Mouse (Mus musculus) liver, embryonic 12.5 days (tissue): ENCODE measurements around the gene Bcl2l1. TPM values are rescaled to one million over a fixed set of nuclear protein-coding genes. Genes with fewer than 3 reads are reported as not detected.
A peak's percentile ranks its signal among the peaks of the same experiment; 100 is the strongest.

ENCODE experiments used
- ATAC-seq: fragments of 200-750 bp; cut with Nextera tagmentation; 2 replicates; pipeline ENCODE4 v1.8.0; 2017; ENCODE audit warnings: moderate number of reproducible peaks, mild to moderate bottlenecking, moderate library complexity
- H3K27ac ChIP-seq: fragments of 300-500 bp; sonication (generic); 2 replicates; pipeline ENCODE4 v1.5.1; 2016; ENCODE audit warnings: mild to moderate bottlenecking
- H3K27me3 ChIP-seq: fragments of 300-500 bp; sonication (generic); replicated peaks from 2 replicates; pipeline ENCODE4 v1.6.1; 2016; ENCODE audit warnings: mild to moderate bottlenecking, moderate library complexity
- H3K36me3 ChIP-seq: fragments of 300-500 bp; sonication (generic); 2 replicates; pipeline ENCODE4 v1.6.1; 2016; ENCODE audit warnings: mild to moderate bottlenecking, moderate library complexity
- H3K4me1 ChIP-seq: fragments of 300-500 bp; sonication (generic); 2 replicates; pipeline ENCODE4 v1.6.1; 2016
- H3K4me2 ChIP-seq: fragments of 300-500 bp; sonication (generic); 2 replicates; pipeline ENCODE4 v1.6.1; 2016; ENCODE audit warnings: mild to moderate bottlenecking, moderate library complexity
- H3K4me3 ChIP-seq: fragments of 300-500 bp; sonication (generic); 2 replicates; pipeline ENCODE4 v1.5.1; 2016; ENCODE audit warnings: mild to moderate bottlenecking, moderate library complexity
- H3K9ac ChIP-seq: fragments of 300-500 bp; sonication (generic); 2 replicates; pipeline ENCODE4 v1.6.1; 2016; ENCODE audit warnings: mild to moderate bottlenecking, moderate library complexity
- H3K9me3 ChIP-seq: fragments of 300-500 bp; sonication (generic); replicated peaks from 2 replicates; pipeline ENCODE4 v1.6.1; 2016; ENCODE audit warnings: mild to moderate bottlenecking, moderate library complexity
- WGBS: fragments of 180-500 bp; shearing (Covaris S2); methylation state at CpG from one replicate; pipeline ENCODE4 v1.1.7; 2016; ENCODE audit not compliant: insufficient replicate concordance; 5-methylcytosine and 5-hydroxymethylcytosine counted together
- polyA plus RNA-seq: library from polyadenylated mRNA; unstranded; fragments of >200 nt; fragmentation: Nextera tagmentation; extraction: Ambion mirVana; gene quantifications from 2 replicates; pipeline ENCODE4 v1.2.1, GENCODE M21; 2016

Bcl2l1 gene
- 127 and 137 TPM in 2 replicates for polyA plus RNA-seq

DNA sequence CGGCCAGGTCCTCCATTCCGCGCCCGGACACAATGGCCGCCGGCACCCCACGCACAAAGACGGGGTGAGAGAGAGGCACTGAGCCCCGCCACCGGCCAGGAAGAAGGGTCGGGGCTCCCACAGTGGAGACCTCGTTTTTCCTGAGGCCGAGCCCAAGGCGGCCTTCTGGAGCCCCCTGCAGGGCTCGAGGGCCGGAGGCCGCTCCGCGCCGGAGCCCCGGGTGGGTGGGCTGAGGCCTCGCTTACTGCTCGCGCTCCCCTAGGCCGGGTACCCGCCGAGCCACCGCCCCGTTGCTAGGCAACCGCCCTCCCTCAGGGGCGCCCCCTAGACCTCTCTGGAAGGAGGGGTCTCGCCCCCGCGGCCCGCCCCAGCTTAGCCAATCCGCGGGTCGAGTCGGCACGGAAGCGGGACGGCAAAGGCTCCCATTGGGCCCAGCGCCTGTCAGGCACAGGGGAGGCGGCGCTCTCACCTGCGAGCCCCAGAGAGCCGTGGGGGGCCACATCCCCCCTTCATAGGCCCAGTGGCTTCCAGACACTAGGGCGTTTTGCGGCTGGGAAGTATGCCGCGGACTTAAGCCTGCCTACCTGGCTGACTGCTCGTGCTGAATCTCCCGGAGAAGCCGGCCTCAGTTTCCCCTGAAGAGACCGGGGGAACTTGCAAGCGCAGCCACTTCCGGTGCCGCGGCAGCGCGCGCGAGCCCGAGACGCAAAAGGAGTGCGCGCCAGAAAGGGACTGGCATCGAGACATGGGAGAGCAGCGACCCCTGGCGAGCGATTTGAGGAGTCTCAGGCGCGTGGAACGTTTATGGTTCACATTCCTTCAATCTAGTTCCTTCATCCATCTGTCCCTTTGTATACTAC is at the start of gene Bcl2l1:
Bcl2l1 (minus strand) TSS at position 710 of the 860 bp plus-strand sequence.
- Histone ChIP-seq H3K9me3 (no peaks in the 10 kb centered on the region), H3K4me1 (peaks cover 52% of the 10 kb centered on the region), H3K4me2 (peak within 1 kb of the TSS; percentile 81), H3K9ac (peak within 1 kb of the TSS; percentile 90), H3K36me3 (peaks cover 27% of the 10 kb centered on the region), H3K4me3 (peak within 1 kb of the TSS; percentile 77), H3K27me3 (no peaks in the 10 kb centered on the region), H3K27ac (peak within 1 kb of the TSS; percentile 94)
- WGBS = under 1% methylated on average over 74 of the region's 74 CpGs
- ATAC-seq = peak; percentile 95

- ATAC-seq = no peak
These were observed 49.4 kb upstream of the Bcl2l1 start for GRCm38 (mm10) chr2:152880898-152881297.

DNA sequence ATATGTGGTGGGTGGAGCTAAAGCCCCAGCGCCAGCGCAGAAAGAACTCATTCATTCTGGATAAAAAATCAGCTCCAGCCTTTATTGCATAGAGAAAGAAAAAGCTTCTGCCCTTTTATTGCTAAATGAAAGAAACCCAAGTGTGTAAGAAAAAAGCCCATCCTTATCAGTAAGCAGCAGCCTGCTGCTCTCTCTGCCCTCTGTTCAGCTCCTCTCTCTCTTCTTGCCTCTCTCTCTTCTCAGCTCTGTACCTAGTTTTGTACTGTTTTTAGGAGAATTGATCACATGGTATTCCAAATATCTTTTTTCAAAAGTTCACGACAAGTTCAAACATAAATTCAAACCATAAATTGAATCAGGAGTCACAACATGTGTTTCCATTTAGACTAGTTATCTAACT is 46.7 kb upstream of the Bcl2l1 start:
- ATAC-seq = peak; percentile 65; the same call in 1 of the 2 replicates
- no peak overlapping the region for H3K4me3 ChIP-seq
- H3K36me3 ChIP-seq = peaks cover 98% of the 10 kb centered on the region
- no peak overlapping the region for H3K4me2 ChIP-seq
- no peaks in the 10 kb centered on the region for H3K27me3 ChIP-seq
- no peak overlapping the region; the same call in 1 of the 2 replicates for H3K27ac ChIP-seq
- peaks cover 10% of the 10 kb centered on the region; the same call in 1 of the 2 replicates for H3K4me1 ChIP-seq
- H3K9me3 ChIP-seq = no peaks in the 10 kb centered on the region
- no peak overlapping the region for H3K9ac ChIP-seq
- whole genome bisulfite sequencing = 77% methylated on average over 3 of the region's 3 CpGs

More at GRCm38 (mm10) chr2:152880898-152881297, 49.4 kb upstream of the Bcl2l1 start:
- no peak overlapping the region for H3K4me2 ChIP-seq
- peaks cover 97% of the 10 kb centered on the region for H3K36me3 ChIP-seq
- no peaks in the 10 kb centered on the region for H3K9me3 ChIP-seq
- no peak overlapping the region for H3K9ac ChIP-seq
- no peak overlapping the region for H3K27ac ChIP-seq
- WGBS = 90% methylated on average over 13 of the region's 13 CpGs
- no peaks in the 10 kb centered on the region for H3K27me3 ChIP-seq
- no peak overlapping the region for H3K4me3 ChIP-seq
- peaks cover 10% of the 10 kb centered on the region; the same call in 1 of the 2 replicates for H3K4me1 ChIP-seq

GRCm38 (mm10) chr2:152863346-152863745 is 31.8 kb upstream of the Bcl2l1 start:
- Histone ChIP-seq H3K36me3 (peaks cover 98% of the 10 kb centered on the region), H3K4me2 (no peak overlapping the region), H3K27me3 (no peaks in the 10 kb centered on the region), H3K9ac (no peak overlapping the region), H3K4me1 (peaks cover 15% of the 10 kb centered on the region), H3K4me3 (no peak overlapping the region), H3K27ac (no peak overlapping the region), H3K9me3 (no peaks in the 10 kb centered on the region)
- 89% methylated on average over 6 of the region's 6 CpGs for WGBS
- ATAC-seq = no peak

- Histone ChIP-seq H3K36me3 (peaks cover 98% of the 10 kb centered on the region), H3K9ac (no peak overlapping the region), H3K4me2 (no peak overlapping the region), H3K9me3 (no peaks in the 10 kb centered on the region), H3K4me3 (no peak overlapping the region), H3K27ac (no peak overlapping the region), H3K27me3 (no peaks in the 10 kb centered on the region), H3K4me1 (peaks cover 15% of the 10 kb centered on the region; the same call in 1 of the 2 replicates)
- ATAC-seq = no peak
- 69% methylated on average over 3 of the region's 3 CpGs for WGBS
These were observed 31.1 kb upstream of the Bcl2l1 start for GRCm38 (mm10) chr2:152862638-152863037.

- H3K27me3 ChIP-seq = no peaks in the 10 kb centered on the region
- no peak overlapping the region for H3K4me2 ChIP-seq
- H3K9ac ChIP-seq = no peak overlapping the region
- no peaks in the 10 kb centered on the region for H3K9me3 ChIP-seq
- ATAC-seq = no peak
- 97% methylated on average over 1 of the region's 1 CpGs for WGBS
- peaks cover 98% of the 10 kb centered on the region for H3K36me3 ChIP-seq
- no peak overlapping the region for H3K27ac ChIP-seq
- peaks cover 12% of the 10 kb centered on the region; the same call in 1 of the 2 replicates for H3K4me1 ChIP-seq
- no peak overlapping the region for H3K4me3 ChIP-seq
These were observed 30.4 kb upstream of the Bcl2l1 start for GRCm38 (mm10) chr2:152861891-152862290.

DNA sequence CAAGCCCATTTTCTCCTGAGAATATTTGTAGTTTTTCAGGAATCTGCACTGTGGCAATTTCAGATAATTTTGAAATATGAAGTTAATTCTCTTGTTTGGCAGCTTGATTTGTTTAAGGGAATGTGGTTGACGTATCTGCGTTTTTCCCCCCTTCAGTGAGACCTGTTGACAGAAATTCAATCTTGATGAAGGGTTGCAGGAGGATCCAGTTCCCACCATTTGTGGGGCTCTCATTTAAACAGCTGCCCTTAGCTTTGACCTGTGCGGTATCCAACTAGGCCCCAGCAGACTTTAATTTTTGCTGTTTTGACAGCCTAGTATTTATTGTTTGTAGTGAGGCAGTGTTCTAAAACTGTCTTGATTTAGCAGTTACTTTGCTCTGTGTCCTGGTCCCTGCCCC is 28.0 kb upstream of the Bcl2l1 start:
- no peak overlapping the region for H3K27ac ChIP-seq
- WGBS = 88% methylated on average over 3 of the region's 3 CpGs
- ATAC-seq = no peak
- peaks cover 10% of the 10 kb centered on the region; the same call in 1 of the 2 replicates for H3K4me1 ChIP-seq
- peaks cover 98% of the 10 kb centered on the region for H3K36me3 ChIP-seq
- no peaks in the 10 kb centered on the region for H3K27me3 ChIP-seq
- no peaks in the 10 kb centered on the region for H3K9me3 ChIP-seq
- H3K9ac ChIP-seq = no peak overlapping the region
- no peak overlapping the region for H3K4me3 ChIP-seq
- H3K4me2 ChIP-seq = no peak overlapping the region

DNA sequence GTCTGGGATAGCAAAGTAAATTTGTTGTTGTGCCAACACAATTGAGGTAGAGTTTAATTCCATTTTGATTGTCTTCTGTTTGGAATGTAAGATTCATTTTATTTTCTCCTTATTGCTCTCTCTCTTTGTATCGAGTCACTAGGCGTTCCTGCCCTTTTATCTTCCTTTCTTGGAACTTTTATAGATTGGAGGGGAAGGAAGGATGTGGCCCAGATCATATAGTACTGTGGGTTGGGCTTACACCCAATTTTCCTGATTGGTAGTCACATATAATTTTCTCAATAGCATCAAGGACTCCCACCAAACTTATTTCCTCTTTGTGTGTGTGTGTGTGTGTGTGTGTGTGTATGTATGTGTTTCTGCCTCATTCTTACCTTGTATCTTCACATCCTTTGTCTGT is 16.9 kb upstream of the Bcl2l1 start:
- ATAC-seq = peak; percentile 51
- Histone ChIP-seq H3K4me3 (peak overlapping the region; percentile 91), H3K9ac (peak overlapping the region; percentile 92), H3K36me3 (peaks cover 47% of the 10 kb centered on the region), H3K27me3 (no peaks in the 10 kb centered on the region), H3K4me2 (peak overlapping the region; percentile 88), H3K27ac (peak overlapping the region; percentile 95), H3K4me1 (peaks cover 29% of the 10 kb centered on the region), H3K9me3 (no peaks in the 10 kb centered on the region)
- WGBS = 0% methylated on average over 2 of the region's 2 CpGs

DNA sequence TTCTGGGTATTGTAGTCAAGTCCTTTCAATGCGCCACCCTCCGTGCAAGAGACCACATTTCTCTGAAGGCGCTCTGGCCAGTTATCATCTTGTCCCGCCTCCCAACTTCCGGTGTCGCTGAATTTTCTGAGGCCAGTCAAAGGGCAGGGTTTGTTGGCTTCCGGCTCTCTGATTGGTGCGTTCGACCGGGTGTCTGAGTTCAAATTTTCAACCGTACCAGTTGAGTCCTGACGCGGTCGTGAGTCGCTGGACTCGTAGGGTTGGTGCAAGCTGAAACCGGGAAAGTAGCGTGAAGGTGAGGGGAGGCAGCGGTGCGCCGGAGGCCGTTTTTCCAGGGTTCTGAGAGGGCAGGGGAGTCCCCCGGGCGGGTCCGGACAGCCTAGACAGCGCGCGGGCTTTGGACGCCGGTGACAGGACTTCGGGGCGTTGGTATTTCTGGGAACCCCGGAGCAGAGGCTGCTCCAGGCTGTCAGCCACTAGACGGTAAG is 16.3 kb upstream of the Bcl2l1 start, which contains the start of gene Tpx2:
Tpx2 (plus strand) TSS at position 150 of the 488 bp plus-strand sequence.
- Histone ChIP-seq H3K4me1 (peaks cover 29% of the 10 kb centered on the region), H3K36me3 (peaks cover 41% of the 10 kb centered on the region), H3K27ac (peak within 1 kb of the TSS; percentile 95), H3K27me3 (no peaks in the 10 kb centered on the region), H3K9me3 (no peaks in the 10 kb centered on the region), H3K4me3 (peak within 1 kb of the TSS; percentile 91), H3K4me2 (peak within 1 kb of the TSS; percentile 88), H3K9ac (peak within 1 kb of the TSS; percentile 92)
- ATAC-seq = peak; percentile 97
- WGBS = under 1% methylated on average over 34 of the region's 34 CpGs

- peak overlapping the region; percentile 46; the same call in 1 of the 2 replicates for H3K27ac ChIP-seq
- H3K9ac ChIP-seq = peak overlapping the region; percentile 42; the same call in 1 of the 2 replicates
- H3K36me3 ChIP-seq = peaks cover 34% of the 10 kb centered on the region
- WGBS = 12% methylated on average over 3 of the region's 3 CpGs
- no peaks in the 10 kb centered on the region for H3K9me3 ChIP-seq
- peaks cover 29% of the 10 kb centered on the region for H3K4me1 ChIP-seq
- 0 out of 2 replicates have a peak overlapping the region, but pooled peaks have one; percentile 20 for H3K4me3 ChIP-seq
- no peaks in the 10 kb centered on the region for H3K27me3 ChIP-seq
- ATAC-seq = no peak
- peak overlapping the region; percentile 49 for H3K4me2 ChIP-seq
These were observed 15.7 kb upstream of the Bcl2l1 start for GRCm38 (mm10) chr2:152847057-152847814.

GRCm38 (mm10) chr2:152842741-152843140 is 11.2 kb upstream of the Bcl2l1 start:
- no peak for ATAC-seq
- Histone ChIP-seq H3K4me1 (peaks cover 6% of the 10 kb centered on the region; the same call in 1 of the 2 replicates), H3K4me2 (no peak overlapping the region), H3K9me3 (no peaks in the 10 kb centered on the region), H3K27ac (no peak overlapping the region), H3K4me3 (no peak overlapping the region), H3K9ac (no peak overlapping the region), H3K36me3 (no peaks in the 10 kb centered on the region), H3K27me3 (no peaks in the 10 kb centered on the region)
- WGBS = 47% methylated on average over 3 of the region's 3 CpGs
